Mouse (Mus musculus): ENCODE measurements around the gene Gng2. TPM values are rescaled to one million over a fixed set of nuclear protein-coding genes. Genes with fewer than 3 reads are reported as not detected.

Gng2 gene
- polyA plus RNA-seq, 1 experiment = 5.8 TPM

DNA sequence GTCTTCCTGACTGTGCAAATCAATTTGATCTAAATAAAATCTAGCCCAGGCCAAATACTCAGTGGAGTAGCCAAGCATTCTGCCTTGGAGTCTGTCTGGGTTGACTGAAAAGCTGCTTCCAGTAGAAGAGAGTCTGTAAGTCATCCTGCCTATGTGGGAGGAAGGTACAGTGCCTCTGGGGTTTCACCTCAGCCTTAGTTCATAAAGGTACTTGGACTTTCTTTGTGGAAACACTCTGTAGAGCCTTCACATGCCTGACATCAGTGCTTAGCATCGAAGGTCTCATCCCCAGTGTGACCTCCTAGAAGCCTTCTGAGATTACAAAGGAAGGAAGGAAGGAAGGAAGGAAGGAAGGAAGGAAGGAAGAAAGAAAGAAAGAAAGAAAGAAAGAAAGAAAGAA is 7.9 kb downstream of the Gng2 start:
- H3K79me3 ChIP-seq (ENCODE audit: low read depth) = no peaks in the 10 kb centered on the region
- no peaks in the 10 kb centered on the region for H3K27me3 ChIP-seq (ENCODE audit: control insufficient read depth, insufficient read depth, insufficient read length)
- H3K4me3 ChIP-seq (ENCODE audit: insufficient read depth, poor library complexity, severe bottlenecking) = no peak overlapping the region
- no peak for TF ChIP-seq CTCF (IDR thresholded peaks at IDR 0.05; ENCODE audit: control insufficient read depth, insufficient read depth, insufficient read length)
- no peaks in the 10 kb centered on the region for H3K36me3 ChIP-seq (ENCODE audit: control insufficient read depth, insufficient read depth)
- no peak overlapping the region for H3ac ChIP-seq (ENCODE audit: control insufficient read depth, insufficient read length, low read depth)
- H3K79me2 ChIP-seq (ENCODE audit: control insufficient read depth, insufficient read depth) = no peaks in the 10 kb centered on the region

DNA sequence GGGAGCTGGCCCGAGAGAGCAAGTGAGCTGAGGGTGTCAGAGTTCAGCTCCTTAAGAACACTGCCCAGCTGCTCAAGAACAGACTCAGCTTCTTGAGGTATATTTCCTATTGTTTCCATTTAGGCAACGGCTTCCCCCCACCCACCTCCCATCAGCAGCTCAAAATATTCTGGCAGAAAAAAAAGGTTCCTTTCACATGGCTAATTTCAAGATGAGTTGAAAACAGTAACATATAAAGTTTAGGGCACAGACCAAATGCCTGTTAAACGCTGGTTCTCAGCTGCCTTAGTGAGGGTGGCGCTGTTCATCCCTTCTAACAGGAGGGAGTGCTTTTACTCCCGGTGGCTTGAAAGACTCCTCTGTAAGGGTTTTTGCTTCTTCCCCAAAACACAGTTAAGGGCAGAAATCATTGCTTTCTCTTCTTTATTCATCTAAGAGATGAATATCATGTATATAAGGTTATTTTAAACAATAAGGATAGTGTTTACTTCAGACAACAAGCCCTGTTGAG is 8.4 kb downstream of the Gng2 start:
- Histone ChIP-seq H3K4me3 (ENCODE audit: insufficient read depth, poor library complexity, severe bottlenecking) (no peak overlapping the region), H3K79me2 (ENCODE audit: control insufficient read depth, insufficient read depth) (no peaks in the 10 kb centered on the region), H3K27me3 (ENCODE audit: control insufficient read depth, insufficient read depth, insufficient read length) (no peaks in the 10 kb centered on the region), H3K36me3 (ENCODE audit: control insufficient read depth, insufficient read depth) (no peaks in the 10 kb centered on the region), H3K79me3 (ENCODE audit: low read depth) (no peaks in the 10 kb centered on the region), H3ac (ENCODE audit: control insufficient read depth, insufficient read length, low read depth) (no peak overlapping the region)
- TF ChIP-seq USF1 (IDR thresholded peaks at IDR 0.05; ENCODE audit: low read depth) = no peak
- TF ChIP-seq MYOG (IDR thresholded peaks at IDR 0.05; ENCODE audit: control insufficient read depth, extremely low read depth, insufficient read length) = no peak
- TF ChIP-seq MAX (IDR thresholded peaks at IDR 0.05) = no peak
- TF ChIP-seq CTCF (IDR thresholded peaks at IDR 0.05; ENCODE audit: control insufficient read depth, insufficient read depth, insufficient read length) = no peak
- TF ChIP-seq MYOD1 (IDR thresholded peaks at IDR 0.05; ENCODE audit: control insufficient read depth, insufficient read length, low read depth) = no peak
- no peak for TF ChIP-seq CEBPB (IDR thresholded peaks at IDR 0.05; ENCODE audit: low read depth)
- TF ChIP-seq FOSL1 (IDR thresholded peaks at IDR 0.05; ENCODE audit: insufficient read depth, low read length, poor library complexity, severe bottlenecking) = no peak

DNA sequence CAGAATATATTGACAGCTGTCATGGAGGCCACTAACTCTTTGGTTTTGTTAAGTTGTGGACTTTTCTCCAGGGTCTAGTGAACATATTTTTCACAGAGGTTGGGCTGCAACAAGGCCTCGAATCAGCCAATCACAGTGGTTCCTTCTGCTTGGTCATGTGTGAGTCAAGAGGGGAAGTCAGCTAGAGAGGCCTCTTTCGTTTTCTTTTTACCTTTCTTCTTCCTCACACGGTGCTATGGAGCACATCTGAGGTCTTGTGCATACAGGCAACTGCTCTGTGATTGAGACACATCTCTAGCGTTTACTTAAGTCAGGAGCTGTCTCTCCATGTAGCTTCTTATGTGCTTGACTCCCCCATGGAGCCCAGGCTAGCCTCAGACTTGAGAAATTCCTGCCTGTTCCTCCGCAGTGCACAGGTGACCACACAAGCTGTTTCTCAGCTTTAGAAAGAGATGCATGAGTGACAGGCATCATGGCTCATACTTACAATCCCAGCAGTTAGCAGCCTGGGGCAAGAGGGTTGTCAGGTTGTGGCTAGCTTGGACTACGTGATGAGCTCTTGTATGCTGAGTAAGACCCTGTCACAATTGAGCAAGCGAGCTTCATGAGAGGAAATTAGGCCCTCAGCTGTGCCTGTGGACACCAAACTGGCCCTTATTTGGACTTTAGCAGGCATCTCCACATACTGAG is 9.0 kb downstream of the Gng2 start:
- Histone ChIP-seq H3K27me3 (ENCODE audit: control insufficient read depth, insufficient read depth, insufficient read length) (no peaks in the 10 kb centered on the region), H3ac (ENCODE audit: control insufficient read depth, insufficient read length, low read depth) (no peak overlapping the region), H3K79me3 (ENCODE audit: low read depth) (no peaks in the 10 kb centered on the region), H3K79me2 (ENCODE audit: control insufficient read depth, insufficient read depth) (no peaks in the 10 kb centered on the region), H3K36me3 (ENCODE audit: control insufficient read depth, insufficient read depth) (no peaks in the 10 kb centered on the region), H3K4me3 (ENCODE audit: insufficient read depth, poor library complexity, severe bottlenecking) (no peak overlapping the region)
- TF ChIP-seq MAX (IDR thresholded peaks at IDR 0.05) (no peak), MYOG (IDR thresholded peaks at IDR 0.05; ENCODE audit: control insufficient read depth, extremely low read depth, insufficient read length) (no peak), MYOD1 (IDR thresholded peaks at IDR 0.05; ENCODE audit: control insufficient read depth, insufficient read length, low read depth) (no peak), CTCF (IDR thresholded peaks at IDR 0.05; ENCODE audit: control insufficient read depth, insufficient read depth, insufficient read length) (no peak), CEBPB (IDR thresholded peaks at IDR 0.05; ENCODE audit: low read depth) (no peak), USF1 (IDR thresholded peaks at IDR 0.05; ENCODE audit: low read depth) (no peak)

DNA sequence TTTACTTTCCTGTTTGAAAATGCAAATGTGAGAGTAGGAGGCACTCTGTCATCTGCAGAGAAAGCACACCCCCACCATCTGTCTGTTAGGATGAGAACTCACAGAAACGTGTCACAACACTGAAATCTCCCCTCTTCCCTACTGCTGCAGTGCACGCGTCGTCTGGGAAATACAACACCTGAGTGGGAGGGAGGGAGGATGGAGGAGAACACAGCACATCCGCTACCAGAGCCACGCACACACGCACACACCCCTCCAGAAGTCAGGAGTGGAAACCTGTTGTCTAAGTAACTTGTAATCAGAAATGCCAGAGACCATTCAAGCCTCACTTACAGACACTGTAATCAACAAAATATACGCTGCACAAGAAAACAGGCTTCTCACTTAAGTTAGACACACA is 9.9 kb downstream of the Gng2 start:
- Histone ChIP-seq H3K27me3 (ENCODE audit: control insufficient read depth, insufficient read depth, insufficient read length) (no peaks in the 10 kb centered on the region), H3ac (ENCODE audit: control insufficient read depth, insufficient read length, low read depth) (no peak overlapping the region), H3K4me3 (ENCODE audit: insufficient read depth, poor library complexity, severe bottlenecking) (no peak overlapping the region), H3K36me3 (ENCODE audit: control insufficient read depth, insufficient read depth) (no peaks in the 10 kb centered on the region), H3K79me3 (ENCODE audit: low read depth) (no peaks in the 10 kb centered on the region), H3K79me2 (ENCODE audit: control insufficient read depth, insufficient read depth) (no peaks in the 10 kb centered on the region)
- TF ChIP-seq CTCF (IDR thresholded peaks at IDR 0.05; ENCODE audit: control insufficient read depth, insufficient read depth, insufficient read length) (no peak), MAX (IDR thresholded peaks at IDR 0.05) (no peak), CEBPB (IDR thresholded peaks at IDR 0.05; ENCODE audit: low read depth) (no peak), MYOG (IDR thresholded peaks at IDR 0.05; ENCODE audit: control insufficient read depth, extremely low read depth, insufficient read length) (no peak), FOSL1 (IDR thresholded peaks at IDR 0.05; ENCODE audit: insufficient read depth, low read length, poor library complexity, severe bottlenecking) (no peak), USF1 (IDR thresholded peaks at IDR 0.05; ENCODE audit: low read depth) (no peak), MYOD1 (IDR thresholded peaks at IDR 0.05; ENCODE audit: control insufficient read depth, insufficient read length, low read depth) (no peak)

DNA sequence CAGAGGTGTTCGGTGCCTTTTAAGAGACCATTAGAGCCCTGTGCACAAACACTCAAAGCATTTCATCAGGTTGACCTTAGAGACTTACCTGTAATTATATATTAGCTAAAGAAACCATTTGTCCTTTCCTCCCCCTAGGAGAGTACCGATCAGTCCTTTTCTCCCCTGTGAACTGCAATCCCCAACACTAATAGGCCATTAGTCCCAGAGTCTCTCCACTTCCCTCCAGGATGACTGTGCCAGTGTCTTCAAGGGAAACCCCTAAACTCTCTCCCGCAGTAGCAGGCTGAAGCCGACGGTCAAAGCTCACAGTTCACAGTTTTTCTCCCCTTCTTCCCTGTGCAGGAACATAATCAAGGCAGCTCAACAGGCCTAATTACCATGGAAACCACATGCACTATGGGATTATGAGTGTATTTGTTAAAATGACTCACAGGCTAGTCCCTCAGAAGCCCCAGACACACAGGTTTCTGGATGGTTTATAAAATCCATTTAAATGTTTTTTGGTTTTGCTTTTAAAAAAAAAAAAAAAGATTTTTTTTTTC is 13.4 kb downstream of the Gng2 start:
- H3K36me3 ChIP-seq (ENCODE audit: control insufficient read depth, insufficient read depth) = no peaks in the 10 kb centered on the region
- no peaks in the 10 kb centered on the region for H3K79me2 ChIP-seq (ENCODE audit: control insufficient read depth, insufficient read depth)
- peak overlapping the region; percentile 6 for H3ac ChIP-seq (ENCODE audit: control insufficient read depth, insufficient read length, low read depth)
- H3K79me3 ChIP-seq (ENCODE audit: low read depth) = no peaks in the 10 kb centered on the region
- no peak overlapping the region for H3K4me3 ChIP-seq (ENCODE audit: insufficient read depth, poor library complexity, severe bottlenecking)
- no peaks in the 10 kb centered on the region for H3K27me3 ChIP-seq (ENCODE audit: control insufficient read depth, insufficient read depth, insufficient read length)
- TF ChIP-seq USF1 (IDR thresholded peaks at IDR 0.05; ENCODE audit: low read depth) (no peak), CEBPB (IDR thresholded peaks at IDR 0.05; ENCODE audit: low read depth) (no peak), FOSL1 (IDR thresholded peaks at IDR 0.05; ENCODE audit: insufficient read depth, low read length, poor library complexity, severe bottlenecking) (no peak), MYOG (IDR thresholded peaks at IDR 0.05; ENCODE audit: control insufficient read depth, extremely low read depth, insufficient read length) (no peak), CTCF (IDR thresholded peaks at IDR 0.05; ENCODE audit: control insufficient read depth, insufficient read depth, insufficient read length) (no peak), MAX (IDR thresholded peaks at IDR 0.05) (no peak), MYOD1 (IDR thresholded peaks at IDR 0.05; ENCODE audit: control insufficient read depth, insufficient read length, low read depth) (no peak)
